Mouse (Mus musculus): ENCODE data around the gene Eme1.
A peak's percentile ranks its signal among the peaks of the same experiment; 100 is the strongest.
"Not testable (repeated sequence)": the region's sequence is repeated elsewhere in the genome, so short reads cannot be mapped to it uniquely, and the experiment has no call there.

Eme1 gene

DNA sequence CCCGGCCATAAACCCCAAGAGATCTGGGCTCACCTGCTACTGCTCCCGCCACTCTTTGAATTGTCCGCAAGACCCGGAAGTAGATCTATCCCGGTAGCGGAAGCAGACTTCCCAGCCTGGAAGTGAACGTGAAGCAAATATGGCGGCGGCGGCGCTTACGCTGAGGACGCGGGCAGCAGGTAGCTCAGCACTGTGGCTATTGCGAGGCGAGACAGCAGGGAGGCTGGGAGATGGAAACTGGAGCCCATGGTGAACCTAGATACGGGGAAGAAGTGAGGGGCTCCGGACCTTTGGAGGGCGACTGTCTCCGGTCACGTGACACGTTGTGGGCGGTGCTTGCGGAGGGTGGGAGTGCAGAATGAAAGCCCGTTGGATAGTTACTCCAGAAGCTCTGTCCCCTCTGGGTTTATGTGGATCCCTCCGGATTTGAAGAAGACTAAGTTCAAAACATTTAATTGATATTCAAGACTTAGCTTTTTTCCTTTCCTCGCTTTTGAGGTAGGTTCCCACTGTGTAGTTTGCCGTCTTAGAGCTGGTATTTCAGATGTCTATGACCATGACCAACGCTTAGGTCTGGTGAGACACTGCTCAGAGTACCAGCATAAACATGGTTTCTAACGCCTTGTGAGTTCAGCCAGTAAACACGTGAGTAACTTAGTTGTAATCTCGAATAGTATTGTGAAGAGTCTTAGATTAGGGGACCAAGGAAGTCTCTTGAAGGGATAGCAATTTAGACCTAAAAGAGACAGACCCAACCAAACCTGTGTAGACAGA, at the start of gene Eme1, which contains the start of gene Mrpl27:
Gene Eme1, minus strand, starts transcription at position 302 of the 774 bp plus-strand sequence.
Gene Mrpl27, plus strand, starts transcription at position 105 of the 774 bp plus-strand sequence.
- peak; percentile 72 to 78 for DNase-seq (ENCODE audit: low spot score in 2 of 2)

DNA sequence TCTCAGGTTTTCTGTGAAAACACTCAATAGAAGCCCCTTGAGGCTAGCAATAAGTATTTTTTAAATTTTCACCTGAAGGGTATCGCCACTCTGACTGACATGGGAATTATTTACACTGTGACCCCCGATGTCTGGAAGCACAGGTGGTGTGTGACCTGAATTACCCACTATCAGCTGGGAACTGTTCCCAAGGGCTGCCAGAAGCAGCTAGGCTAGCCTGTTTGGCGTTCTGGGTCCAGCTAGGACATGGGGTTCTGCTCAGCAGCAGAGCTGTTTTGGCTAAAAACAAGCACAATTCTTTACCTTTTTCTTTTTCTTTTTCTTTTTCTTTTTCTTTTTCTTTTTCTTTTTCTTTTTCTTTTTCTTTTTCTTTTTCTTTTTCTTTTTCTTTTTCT, 48.4 kb upstream of the Eme1 start:
- DNase-seq (ENCODE audit: low spot score in 2 of 2), result no peak

DNA sequence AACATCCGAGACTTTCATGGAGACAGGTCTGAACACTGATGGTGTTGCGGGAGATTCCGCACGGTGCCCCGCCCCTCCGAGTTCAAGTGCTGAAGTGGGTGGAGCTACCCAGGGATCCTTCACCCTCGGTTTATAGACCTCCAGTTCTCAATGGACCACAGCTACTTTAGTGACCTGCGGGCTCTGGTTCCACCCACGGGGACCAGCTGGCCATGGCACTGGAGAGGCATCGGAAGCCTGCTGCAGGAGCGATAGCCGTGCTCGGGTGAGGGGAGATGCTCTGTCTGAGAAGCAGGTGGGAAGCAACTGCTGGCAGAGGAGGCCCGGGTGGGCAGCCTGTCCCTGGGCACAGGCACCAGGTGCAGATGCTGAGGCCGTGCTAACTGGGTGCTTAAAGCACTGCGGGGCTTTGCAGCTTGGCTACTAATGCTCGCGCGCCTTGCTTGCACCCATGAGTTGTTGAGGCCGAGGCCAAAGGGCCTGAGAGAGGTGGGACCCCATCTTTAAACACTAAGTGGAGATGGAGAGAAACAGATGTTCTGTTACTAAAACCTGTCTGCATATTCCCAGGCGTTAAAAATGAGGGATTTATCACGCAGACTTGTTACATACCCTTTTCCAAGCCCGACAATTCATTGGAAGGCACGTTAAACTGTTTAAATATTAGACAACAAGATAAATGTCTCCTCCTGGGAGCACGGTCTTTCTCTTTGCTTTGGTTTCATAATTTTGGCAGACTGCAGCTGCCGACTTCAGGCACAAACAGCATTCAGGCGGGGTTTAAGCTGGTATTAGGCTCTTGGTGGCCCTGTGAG, 47.8 kb upstream of the Eme1 start:
- no peak for DNase-seq (ENCODE audit: low spot score in 2 of 2)

DNA sequence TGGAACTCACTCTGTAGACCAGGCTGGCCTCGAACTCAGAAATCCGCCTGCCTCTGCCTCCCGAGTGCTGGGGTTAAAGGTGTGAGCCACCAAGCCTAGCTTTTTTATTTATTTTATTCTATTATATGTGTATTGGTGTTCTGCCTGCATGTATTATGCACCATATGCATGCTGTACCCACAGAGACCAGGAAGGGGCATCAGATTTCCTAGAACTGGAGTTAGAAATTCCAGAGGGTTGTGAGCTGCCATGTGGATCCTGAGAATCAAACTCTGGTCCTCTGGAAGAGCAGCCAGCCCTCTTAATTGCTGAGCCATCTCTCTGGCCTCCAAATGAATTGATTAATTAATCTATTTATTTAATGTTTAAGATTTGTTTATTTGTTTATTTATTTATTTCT, 45.6 kb upstream of the Eme1 start:
- DNase-seq (ENCODE audit: low spot score in 2 of 2), result no peak

DNA sequence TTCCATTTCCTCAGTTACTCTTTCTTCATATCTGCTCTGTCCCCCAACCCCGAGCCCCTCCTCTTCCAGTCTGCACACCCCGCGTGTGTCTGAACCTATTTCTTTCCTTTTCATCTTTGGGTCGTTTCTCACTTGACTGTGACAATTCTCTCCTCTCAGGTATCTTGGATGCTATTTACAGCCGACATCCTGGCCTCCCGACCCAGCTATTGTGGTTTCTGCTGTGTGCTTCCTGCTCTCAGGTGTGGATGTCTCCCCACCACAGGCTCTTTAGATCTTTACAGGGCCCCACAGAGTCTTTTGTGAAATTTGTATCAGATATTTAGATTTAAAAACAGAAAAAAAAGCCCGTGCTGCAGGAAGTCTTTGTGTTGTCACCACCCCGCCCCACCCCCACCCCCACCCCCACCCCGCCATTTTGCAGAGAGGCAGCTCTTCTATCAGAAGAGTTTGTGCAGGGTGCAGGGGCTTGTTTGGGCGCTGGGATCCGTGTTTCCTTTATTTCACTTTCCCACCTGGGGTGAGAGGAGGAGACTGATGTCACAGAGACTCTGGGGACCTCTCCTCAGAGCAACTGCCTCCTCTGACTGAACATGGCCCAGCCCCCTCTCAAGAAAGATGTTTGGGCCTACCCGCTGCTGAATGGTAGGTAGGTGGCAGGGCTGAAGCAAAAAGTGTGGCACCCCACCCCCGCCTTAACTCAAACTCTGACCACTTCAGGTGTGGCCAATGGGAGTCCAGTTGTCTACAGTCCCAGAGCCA, 44.1 kb upstream of the Eme1 start:
- DNase-seq (ENCODE audit: low spot score in 2 of 2), result no peak

DNA sequence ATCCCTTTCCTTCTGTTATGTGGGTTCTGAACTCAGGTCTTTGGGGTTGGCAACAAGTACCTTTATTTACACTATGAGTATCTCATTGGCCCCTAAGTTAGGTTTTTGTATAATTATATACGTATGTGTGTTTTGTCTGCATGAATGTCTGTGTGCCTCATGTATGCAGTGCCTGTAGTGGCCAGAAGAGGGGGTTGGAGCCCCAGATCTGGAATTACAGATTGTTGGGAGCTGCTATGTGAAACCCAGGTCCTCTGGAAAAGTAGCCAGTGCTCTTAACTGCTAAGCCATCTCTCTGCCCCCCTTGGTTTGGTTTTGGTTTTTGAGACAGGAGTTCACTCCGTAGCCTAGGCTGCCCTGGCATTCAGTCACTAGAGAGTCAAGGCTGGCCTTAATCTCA, 43.4 kb upstream of the Eme1 start:
- DNase-seq (ENCODE audit: low spot score in 2 of 2), result no peak

DNA sequence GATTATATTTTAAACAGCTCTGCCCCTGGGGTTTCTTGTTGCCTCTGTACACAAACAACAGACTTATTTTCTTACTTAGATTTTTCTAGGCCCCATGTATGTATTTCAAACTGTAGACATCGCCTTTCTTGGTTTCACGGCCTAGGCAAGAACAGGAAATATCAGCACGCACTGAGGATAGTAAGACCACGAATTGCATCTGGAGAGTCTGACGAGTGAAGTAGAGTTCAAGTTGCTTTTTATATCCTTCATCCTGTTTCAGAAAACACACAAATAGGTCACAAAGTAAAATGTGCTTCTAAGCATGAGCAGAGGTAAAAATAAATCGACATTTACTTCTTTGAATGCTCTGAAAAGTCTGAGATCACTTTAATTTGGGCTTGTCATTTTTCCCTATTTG, 41.7 kb upstream of the Eme1 start:
- DNase-seq (ENCODE audit: low spot score in 2 of 2), result no peak

DNA sequence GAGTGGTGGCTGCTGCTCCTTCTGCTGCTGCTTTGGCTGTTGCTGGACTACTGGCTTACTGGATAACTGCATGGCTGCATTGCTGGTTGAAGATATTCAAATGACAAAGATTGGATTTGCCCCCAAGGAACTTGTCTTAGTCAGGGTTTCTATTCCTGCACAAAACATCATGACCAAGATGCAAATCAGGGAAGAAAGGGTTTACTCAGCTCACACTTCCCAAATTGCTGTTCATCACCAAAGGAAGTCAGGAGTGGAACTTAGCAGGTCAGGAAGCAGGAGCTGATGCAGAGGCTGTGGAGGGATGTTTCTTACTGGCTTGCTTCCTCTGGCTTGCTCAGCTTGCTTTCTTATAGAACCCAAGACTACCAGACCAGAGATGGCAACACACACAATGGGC, 38.7 kb upstream of the Eme1 start:
- DNase-seq (ENCODE audit: low spot score in 2 of 2), result not testable (repeated sequence)

DNA sequence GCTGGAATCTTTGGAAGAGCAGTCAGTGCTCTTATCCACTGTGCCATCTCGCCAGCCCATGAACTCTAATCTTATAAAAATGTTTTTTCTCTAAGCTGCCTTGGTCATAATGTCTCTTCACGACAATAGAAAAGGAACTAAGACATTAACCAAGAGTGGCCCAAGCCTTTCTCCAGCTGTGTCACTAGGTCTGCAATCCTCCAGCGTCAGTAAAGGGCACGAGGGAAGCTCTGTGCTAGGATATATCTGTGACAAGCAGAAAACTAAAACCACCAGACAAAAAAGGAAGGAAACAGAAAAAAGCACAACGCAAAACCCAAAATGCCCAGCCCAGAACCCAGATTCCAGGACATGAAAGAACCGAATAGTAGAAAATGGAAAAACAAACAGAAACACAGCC, 33.4 kb upstream of the Eme1 start:
- no peak for DNase-seq (ENCODE audit: low spot score in 2 of 2)

DNA sequence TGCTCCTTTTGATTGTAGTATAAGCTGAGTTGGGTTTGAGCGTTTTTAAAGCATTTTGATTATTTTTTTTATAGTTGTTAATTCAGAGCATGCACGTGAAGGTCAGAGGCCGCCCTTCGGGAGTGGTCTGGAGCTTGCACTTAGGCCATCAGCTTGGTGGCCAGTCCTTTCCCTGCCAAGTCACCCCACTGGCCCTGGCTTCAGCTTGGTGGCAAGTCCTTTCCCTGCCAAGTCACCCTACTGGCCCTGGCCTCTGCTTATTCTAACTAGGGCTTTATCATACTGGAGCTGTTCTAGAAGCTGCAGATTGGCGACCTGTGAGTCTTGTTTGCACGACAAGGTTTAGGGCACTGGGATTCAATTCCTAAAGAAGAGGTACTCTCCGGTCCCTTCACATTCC, 28.7 kb upstream of the Eme1 start:
- DNase-seq (ENCODE audit: low spot score in 2 of 2), result no peak

DNA sequence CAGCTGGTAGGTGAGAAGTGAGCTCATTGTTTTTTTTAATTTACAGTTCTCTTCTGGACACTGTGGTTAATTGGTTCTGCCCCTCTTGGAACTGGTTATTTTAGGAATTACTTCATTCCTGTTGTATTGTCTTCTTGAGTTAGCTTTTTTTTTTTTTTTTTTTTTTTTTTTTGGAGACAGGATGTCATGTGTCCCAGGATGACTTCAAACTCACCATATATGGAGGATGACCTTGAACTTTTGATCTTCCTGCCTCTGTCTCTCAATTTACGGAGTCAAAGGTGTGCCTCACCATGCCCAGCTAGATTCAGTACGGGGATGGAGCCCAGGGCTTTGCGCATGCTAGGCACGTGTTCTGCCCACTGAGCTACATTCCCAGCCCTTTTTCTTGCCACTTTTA, 27.9 kb upstream of the Eme1 start:
- DNase-seq (ENCODE audit: low spot score in 2 of 2), result no peak

DNA sequence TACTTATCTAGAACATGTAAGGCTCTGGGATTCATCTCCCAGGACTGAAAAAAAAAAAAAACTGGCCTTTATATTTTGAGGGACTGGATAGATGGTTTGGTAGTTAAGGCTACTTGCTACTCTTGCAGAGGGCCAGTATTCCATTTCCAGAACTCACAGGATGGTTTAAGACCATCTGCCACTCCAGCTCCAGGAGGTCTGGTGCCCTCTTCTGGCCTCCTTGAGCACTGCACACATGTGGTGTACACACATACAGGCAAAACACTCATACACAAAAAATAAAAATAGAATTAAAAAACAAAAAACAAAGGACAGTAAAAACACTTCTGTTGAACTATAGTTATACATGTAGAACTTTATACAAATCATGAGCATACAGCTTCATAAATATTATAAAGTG, 26.9 kb upstream of the Eme1 start:
- DNase-seq (ENCODE audit: low spot score in 2 of 2), result no peak

DNA sequence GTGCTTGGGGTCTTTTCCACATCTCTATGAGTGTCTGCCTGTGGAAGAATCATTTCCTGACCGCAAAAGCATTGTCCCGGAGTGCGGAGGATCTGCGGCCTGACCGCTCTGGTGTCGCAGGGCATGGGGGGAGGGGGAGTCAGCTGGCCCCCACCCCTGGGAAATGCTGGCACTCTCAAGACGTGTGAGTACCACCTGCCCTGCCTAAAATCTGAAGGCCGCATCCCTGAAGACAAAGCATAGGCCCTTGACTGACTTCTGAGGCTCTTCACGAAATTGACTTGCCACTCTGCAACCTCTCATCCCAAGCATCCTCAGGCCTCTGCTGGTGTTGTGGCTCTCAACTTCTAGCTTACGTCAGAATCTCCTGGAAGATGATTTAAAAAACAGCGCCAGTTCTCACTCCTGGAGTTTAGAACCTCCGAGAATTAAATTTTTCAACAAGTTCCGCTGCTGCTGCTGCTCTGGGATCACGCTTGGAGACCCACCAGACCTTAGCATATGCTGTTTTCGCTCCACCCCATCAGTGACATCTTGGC, 23.9 kb upstream of the Eme1 start:
- no peak for DNase-seq (ENCODE audit: low spot score in 2 of 2)

DNA sequence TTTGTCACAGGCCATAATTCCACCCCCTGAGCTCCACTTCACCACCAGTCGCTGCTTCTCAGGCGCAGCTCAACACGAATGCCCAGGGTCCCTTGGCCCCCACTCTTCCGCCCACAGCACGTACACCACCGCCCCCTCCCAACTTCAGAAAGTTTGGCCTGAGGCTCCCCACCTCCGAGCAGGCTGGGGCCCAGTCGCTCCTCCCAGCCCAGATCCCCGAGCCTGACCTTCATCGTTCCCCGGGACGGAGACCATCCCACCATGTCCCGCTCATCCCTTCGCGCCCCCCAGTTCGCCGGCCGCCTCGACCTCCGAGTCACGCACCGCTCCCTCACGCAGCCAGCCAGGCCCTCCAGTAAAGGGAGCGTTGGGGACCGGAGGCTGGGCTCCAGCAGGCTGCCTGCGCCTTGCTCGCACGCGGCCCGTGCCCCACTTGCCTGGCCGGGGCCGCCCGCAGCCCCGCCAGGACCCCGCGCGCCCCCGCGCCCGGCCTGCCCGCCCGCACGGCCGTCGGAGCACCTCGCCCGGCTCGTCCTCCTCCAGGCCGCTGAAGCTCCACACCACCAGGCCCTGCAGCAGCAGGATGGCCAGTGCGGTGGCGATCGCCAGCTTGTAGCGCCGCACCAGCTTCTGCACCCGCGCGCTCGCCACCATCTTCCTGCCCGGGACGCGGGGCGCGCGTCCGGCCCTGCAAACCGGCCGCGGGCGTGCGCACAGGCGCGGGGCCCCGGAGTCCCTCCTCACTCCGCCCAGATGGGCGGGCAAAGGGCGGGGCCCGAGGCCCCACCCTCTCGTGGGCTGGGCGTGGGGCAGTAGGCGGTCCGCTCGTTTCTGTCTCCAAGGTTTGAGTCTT, 23.2 kb upstream of the Eme1 start, which contains the start of gene Xylt2:
Gene Xylt2, minus strand, starts transcription at position 762 of the 853 bp plus-strand sequence.
- DNase-seq (ENCODE audit: low spot score in 2 of 2), result peak; percentile 74 to 76

DNA sequence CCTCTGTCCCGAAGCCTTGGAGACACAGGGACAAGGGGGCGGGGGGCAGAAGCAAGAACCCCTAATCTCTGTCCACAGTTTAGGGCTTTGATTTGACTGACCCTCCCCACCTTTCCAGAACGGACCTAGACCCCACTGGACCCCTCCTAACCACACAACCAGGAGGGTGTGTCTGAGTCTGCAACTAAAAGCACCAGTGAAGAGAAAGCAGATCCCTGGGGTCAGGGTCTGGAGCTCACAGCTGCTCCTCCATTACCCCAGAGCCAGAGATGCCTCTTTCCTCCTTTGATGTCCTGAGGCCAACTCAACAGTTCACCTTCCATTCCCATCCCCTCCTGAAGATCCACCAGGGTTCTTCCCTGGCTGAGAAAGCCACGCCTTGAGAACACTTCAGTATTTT, 22.5 kb upstream of the Eme1 start:
- no peak for DNase-seq (ENCODE audit: low spot score in 2 of 2)

DNA sequence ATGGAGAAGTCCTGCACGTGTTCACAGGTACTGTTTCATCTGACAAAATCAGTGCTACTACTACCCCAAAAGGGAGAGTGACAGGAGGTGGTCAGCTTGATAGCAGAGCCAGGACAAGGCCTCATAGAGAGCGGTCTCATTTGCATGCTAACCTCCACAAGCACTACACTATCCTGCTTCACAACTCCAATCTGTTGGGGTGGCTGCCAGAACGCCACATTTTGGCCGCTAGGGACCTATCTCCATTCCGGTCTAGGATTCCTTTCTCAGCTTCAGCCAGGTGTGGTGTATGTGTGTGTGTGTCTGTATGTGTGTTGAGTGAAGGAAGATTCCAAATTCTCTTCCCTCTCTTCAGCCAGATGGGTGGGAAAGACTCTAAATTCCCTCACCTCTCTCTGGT, 21.7 kb upstream of the Eme1 start:
- DNase-seq (ENCODE audit: low spot score in 2 of 2), result no peak

DNA sequence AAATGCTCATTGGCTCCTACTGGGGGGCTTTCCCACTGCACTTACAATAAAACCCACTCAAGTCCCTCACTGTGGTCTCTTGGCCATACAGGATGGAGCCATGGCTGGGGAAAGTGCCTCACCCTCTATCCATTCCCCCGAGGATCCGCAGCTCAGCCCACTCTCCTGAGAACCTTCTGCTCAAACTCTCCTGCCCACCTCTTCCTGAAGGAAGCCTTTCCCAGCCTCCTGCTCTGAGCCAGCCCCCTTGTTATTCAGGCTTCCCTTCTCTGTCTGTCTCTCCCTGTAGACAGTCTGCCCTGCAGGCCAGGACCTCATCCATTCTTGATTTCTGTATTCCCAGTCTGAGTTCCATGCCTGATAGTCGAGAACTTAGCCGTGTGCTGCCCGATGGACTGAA, 21.2 kb upstream of the Eme1 start:
- no peak for DNase-seq (ENCODE audit: low spot score in 2 of 2)

DNA sequence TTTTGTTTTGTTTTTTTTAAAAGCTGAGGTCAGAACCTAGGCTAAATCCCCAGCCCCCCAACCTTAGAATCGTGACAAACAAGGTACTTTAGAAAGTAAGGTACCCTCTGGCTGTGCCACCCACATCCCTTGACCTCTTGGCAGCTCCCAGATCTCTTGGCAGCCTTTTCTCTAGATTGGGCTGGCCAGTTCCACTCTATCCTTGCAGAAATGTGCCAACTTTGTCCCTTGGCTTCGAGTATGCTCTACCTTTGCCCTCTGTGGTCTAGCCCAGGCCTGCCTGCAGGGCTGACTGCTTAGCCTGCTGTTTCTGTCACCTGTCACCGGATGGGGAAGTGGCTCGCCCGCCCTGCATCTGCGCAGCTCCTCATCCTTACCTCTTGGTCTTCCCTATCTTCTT, 11.5 kb upstream of the Eme1 start:
- no peak for DNase-seq (ENCODE audit: low spot score in 2 of 2)

DNA sequence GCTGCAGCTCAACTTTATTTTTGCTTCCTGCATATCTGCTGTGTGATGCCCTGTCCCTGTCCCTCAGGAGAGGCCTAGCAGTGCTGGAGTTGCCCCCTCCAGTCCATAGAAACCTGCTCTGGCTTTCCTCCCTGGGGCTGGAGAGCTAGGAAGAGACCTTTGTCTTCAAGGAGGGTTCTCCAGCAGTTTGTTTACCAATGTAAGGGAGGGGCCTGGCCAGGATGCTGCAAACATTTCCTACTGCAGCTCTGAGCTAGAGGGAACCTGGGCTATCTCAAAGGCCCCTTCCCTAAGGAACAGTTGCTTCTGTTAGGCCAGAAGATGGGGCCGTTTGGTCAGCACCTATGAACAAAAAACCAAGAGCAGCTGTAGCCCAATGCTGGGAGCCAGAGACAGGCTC, 7.6 kb upstream of the Eme1 start:
- DNase-seq (ENCODE audit: low spot score in 2 of 2), result no peak

DNA sequence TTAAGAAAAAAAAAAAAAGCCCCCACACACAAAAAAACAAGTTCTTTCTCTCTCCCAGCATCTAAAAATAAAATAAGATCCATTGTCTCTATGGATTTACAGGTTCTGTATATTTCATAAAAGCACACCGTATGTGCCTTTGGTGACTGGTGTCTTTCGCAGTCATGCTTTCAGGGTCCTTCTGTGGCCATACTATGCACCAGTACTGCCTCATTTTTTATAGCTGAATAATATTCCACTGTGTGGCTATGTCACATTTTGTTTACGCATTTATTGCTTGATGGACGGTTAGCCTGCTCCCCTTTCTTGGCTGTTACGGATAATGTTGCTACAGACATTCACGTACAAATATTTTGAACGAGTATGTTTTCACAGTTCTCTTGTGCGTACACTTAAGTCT, 791 bp downstream of the Eme1 start:
- no peak for DNase-seq (ENCODE audit: low spot score in 2 of 2)

DNA sequence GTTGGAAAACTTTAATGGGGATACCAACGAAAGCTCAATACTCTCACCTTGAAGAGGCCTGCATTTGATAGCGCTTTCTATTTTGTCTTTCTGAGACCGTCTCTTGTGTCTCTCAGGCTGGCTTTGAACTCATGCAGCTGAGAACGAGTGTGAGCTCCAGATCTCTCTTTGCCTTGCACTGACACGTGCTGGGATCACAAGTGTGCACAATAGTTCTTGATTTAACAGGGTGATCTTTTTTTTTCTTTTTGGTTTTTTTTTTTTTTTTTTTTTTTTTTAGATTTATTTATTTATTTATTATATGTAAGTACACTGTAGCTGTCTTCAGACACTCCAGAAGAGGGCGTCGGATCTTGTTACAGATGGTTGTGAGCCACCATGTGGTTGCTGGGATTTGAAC, 2.5 kb downstream of the Eme1 start:
- DNase-seq (ENCODE audit: low spot score in 2 of 2), result not testable (repeated sequence)
